Mouse (Mus musculus): ENCODE data around the gene Tpd52l1.

The Tpd52l1 gene

GRCm38 (mm10) chr10:31298921-31299574 lies 146.7 kb downstream of the Tpd52l1 start:
- TF ChIP-seq GATA4 (IDR thresholded peaks at IDR 0.05; ENCODE audit: insufficient replicate concordance, low read length): no peak

DNA sequence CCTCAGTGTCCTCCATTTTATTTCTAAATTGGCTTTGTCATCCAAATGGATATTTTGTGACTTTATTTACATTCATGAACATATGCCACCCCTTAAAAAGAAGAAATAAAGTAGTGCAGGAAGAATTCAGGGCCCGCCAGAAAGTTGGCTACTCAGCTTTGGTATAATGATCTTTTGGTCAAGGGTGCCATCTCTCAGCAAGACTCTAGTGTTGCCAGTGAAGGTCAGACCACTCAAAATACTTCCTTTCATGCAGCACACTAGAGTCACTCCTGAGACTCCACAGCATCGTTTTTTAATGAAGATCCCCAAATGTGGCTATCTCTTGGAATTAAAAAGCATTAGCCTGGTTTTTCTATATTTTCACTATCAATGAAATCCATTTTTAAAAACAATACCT lies 147.5 kb downstream of the Tpd52l1 start:
- TF ChIP-seq GATA4 (IDR thresholded peaks at IDR 0.05; ENCODE audit: insufficient replicate concordance, low read length): no peak

DNA sequence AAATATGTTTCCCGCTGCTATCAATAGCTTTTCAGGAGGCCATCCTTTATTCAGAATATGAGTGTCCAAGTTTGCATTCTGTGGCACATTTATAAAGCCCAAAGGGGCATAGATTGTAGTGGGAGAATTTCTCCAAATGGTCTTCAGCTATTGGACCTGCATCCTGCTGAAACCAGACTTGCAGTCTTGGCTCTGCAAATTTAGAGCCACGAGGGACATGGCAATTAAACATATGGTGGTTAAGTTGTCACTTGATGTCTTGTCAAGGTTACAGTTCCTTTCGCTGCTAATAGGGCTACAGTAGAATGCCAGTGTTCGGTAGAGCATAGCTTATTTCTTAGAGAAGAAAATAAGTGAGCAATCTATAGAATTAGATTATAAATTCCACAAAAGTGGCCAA lies 148.7 kb downstream of the Tpd52l1 start:
- TF ChIP-seq GATA4 (IDR thresholded peaks at IDR 0.05; ENCODE audit: insufficient replicate concordance, low read length): no peak

GRCm38 (mm10) chr10:31296458-31296857 lies 149.3 kb downstream of the Tpd52l1 start:
- no peak for TF ChIP-seq GATA4 (IDR thresholded peaks at IDR 0.05; ENCODE audit: insufficient replicate concordance, low read length)

- no peak for TF ChIP-seq GATA4 (IDR thresholded peaks at IDR 0.05; ENCODE audit: insufficient replicate concordance, low read length)
Observed at GRCm38 (mm10) chr10:31295705-31296104, 150.1 kb downstream of the Tpd52l1 start.

GRCm38 (mm10) chr10:31288697-31289390 lies 156.9 kb downstream of the Tpd52l1 start:
- TF ChIP-seq GATA4 (IDR thresholded peaks at IDR 0.05; ENCODE audit: insufficient replicate concordance, low read length): no peak

DNA sequence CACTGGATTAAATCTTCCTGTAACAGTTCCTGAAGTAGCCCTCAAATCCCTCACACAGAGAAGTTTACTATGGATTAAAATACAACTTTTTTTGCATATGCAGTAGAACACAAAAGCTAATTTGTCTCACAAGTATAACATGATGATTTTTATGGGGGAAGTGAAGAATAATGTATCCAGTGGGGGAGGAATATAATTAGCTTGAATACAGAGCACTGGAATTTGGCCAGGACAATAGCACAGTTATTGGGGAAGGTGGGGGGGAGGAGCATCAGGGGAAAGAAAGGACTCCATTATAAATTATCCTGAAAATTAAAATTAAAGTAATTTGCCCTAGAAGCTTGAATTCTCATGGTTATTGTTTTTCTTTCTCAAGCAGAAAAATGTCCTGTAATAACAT lies 158.0 kb downstream of the Tpd52l1 start:
- no peak for TF ChIP-seq GATA4 (IDR thresholded peaks at IDR 0.05; ENCODE audit: insufficient replicate concordance, low read length)

Data from liver, adult (tissue).